Mouse (Mus musculus) G1E (cell line): ENCODE results near the gene Kcnh7. TPM values are rescaled to one million over a fixed set of nuclear protein-coding genes. Genes with fewer than 3 reads are reported as not detected.

Experiments
- ATAC-seq: 2 replicates; pipeline ENCODE4 v1.8.0; 2016; ENCODE audit warnings: mild to moderate bottlenecking; ENCODE audit not compliant: insufficient number of reproducible peaks, poor library complexity, low FRiP score, severe bottlenecking; ENCODE audit errors: extremely low read depth
- DNase-seq: peaks from one replicate; pipeline ENCODE4 v3.0.0; 2012; ENCODE audit warnings: low spot score
- H3K27me3 ChIP-seq: 2 replicates; pipeline ENCODE4 v1.6.1; 2012; ENCODE audit warnings: mild to moderate bottlenecking, low read length, inconsistent platforms; ENCODE audit not compliant: insufficient read depth
- H3K36me3 ChIP-seq: replicated peaks from 2 replicates; pipeline ENCODE3; 2012; ENCODE audit warnings: mild to moderate bottlenecking, inconsistent platforms
- H3K4me1 ChIP-seq: 2 replicates; pipeline ENCODE4 v1.6.1; 2012; ENCODE audit warnings: low read depth, low read length, inconsistent platforms, mixed read lengths; ENCODE audit not compliant: insufficient read depth
- H3K4me3 ChIP-seq: 2 replicates; pipeline ENCODE4 v1.5.1; 2012; ENCODE audit warnings: low read depth, mild to moderate bottlenecking, inconsistent platforms, low read length, moderate library complexity, mixed read lengths
- H3K9me3 ChIP-seq: replicated peaks from 2 replicates; pipeline ENCODE4 v1.6.1; 2012; ENCODE audit warnings: inconsistent platforms
- CTCF ChIP-seq: IDR thresholded peaks from 2 replicates; pipeline ENCODE4 v1.5.1; 2012; ENCODE audit warnings: low read depth, low read length, inconsistent platforms, mixed read lengths
- GATA1 ChIP-seq: IDR thresholded peaks from 2 replicates; pipeline ENCODE4 v1.6.1; 2012; ENCODE audit warnings: borderline replicate concordance, low read length, inconsistent platforms, mixed read lengths
- GATA2 ChIP-seq: IDR thresholded peaks from 2 replicates; pipeline ENCODE4 v1.6.1; 2012; ENCODE audit warnings: low read depth, low read length, inconsistent platforms, borderline replicate concordance
- POLR2AphosphoS5 ChIP-seq: IDR thresholded peaks from 2 replicates; pipeline ENCODE4 v1.6.1; 2012; ENCODE audit warnings: low read depth, low read length, inconsistent platforms; ENCODE audit not compliant: insufficient replicate concordance
- TAL1 ChIP-seq: conservative IDR thresholded peaks from 2 replicates; pipeline ENCODE4 v1.6.1; 2012; ENCODE audit warnings: low read depth, low read length, inconsistent platforms, mixed read lengths
- polyA plus RNA-seq: library from polyadenylated mRNA; stranded (reverse); fragments of >175 nt; gene quantifications from 2 replicates; pipeline ENCODE4 v1.2.3, GENCODE M21; 2012
- total RNA-seq, 2 experiments: library from RNA; stranded (forward) in 1 of 2; stranded (reverse) in 1 of 2; fragments of 200-1000 nt in 1 of 2; fragments of >200 nt in 1 of 2; fragmentation: Nextera tagmentation in 1 of 2; gene quantifications; 2 replicates each; pipeline ENCODE4 v1.2.3; 2014 to 2017

Kcnh7 gene
- total and polyA plus RNA-seq, 3 experiments: 0.11 TPM; not detected in 2

DNA sequence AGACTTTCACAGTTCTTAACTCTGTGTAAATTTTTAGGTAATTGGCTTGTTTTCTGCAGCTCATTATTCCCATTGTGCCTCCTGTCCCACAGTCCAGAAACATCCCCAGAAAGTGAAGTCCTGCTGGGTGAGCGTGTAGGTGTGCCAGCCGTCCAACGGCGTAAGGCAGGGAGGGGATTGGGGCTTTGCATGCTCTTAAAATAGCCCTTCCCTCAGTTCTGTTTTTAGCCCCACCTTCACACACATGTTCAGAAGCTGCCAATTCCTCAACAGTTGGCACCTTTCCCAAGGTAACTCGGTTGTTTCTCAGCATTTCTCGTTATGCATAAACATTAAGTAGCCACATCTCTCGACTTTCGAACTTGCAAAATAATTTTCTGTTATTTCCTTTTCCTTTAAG lies 502.4 kb downstream of the Kcnh7 start:
- peaks cover 5% of the 10 kb centered on the region for H3K36me3 ChIP-seq
- DNase-seq (no peak), ATAC-seq (no peak)
- TF ChIP-seq GATA2 (no peak), CTCF (no peak), POLR2AphosphoS5 (no peak)
- peaks cover 11% of the 10 kb centered on the region for H3K4me1 ChIP-seq
- H3K27me3 ChIP-seq: no peaks in the 10 kb centered on the region
- H3K9me3 ChIP-seq: no peaks in the 10 kb centered on the region
- no peak overlapping the region for H3K4me3 ChIP-seq

DNA sequence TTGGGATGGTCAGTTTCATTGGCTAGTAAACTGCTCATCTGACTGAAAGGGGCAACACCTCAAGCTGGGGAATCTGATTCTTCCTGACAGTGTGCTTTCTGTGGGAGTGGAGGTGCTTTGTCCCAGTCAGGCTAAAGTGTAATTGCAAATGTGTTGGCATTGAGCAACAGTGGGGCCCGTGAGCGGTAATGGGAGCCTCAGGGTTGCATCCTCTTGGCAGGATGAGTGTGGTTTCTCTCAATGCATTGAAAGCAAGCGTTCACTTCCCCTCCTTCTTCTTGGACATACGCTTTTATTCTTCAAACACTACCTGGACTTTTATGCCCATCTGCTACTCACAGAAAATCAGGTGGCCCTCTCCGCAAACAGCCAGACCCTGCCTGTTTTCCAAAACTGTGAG lies 511.3 kb downstream of the Kcnh7 start:
- DNase-seq (no peak), ATAC-seq (no peak)
- Histone ChIP-seq H3K27me3 (no peaks in the 10 kb centered on the region), H3K9me3 (no peaks in the 10 kb centered on the region), H3K4me3 (no peak overlapping the region), H3K4me1 (peaks cover 7% of the 10 kb centered on the region; the same call in 1 of the 2 replicates), H3K36me3 (peaks cover 4% of the 10 kb centered on the region)
- TF ChIP-seq GATA1 (no peak), TAL1 (no peak), CTCF (no peak), POLR2AphosphoS5 (no peak), GATA2 (no peak)

DNA sequence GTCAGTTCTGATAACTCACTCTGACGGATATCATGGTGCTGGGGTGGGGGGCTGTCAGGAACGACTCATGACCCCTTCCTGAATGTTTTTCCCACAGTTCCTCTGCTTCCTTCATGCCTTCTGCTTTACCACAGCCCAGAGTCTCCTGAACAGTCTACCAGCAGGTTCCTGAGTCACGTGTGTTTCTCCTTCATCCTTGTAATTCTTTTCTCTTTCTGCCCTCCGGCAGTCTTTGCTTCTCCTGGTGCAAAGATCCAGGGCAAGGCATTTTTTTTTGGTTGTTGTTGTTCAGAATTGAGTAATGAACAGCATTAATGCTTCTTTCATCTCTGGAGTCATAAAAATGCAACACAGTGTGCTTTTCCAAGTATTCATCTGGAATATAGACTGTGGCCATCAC lies 513.3 kb downstream of the Kcnh7 start:
- H3K36me3 ChIP-seq: peaks cover 4% of the 10 kb centered on the region
- TF ChIP-seq GATA1: no peak
- no peak for TF ChIP-seq GATA2
- no peak for TF ChIP-seq TAL1
- TF ChIP-seq CTCF: no peak
- TF ChIP-seq POLR2AphosphoS5: no peak
- H3K27me3 ChIP-seq: no peaks in the 10 kb centered on the region
- DNase-seq: no peak
- no peaks in the 10 kb centered on the region for H3K9me3 ChIP-seq
- H3K4me3 ChIP-seq: no peak overlapping the region
- no peak for ATAC-seq
- peaks cover 7% of the 10 kb centered on the region; the same call in 1 of the 2 replicates for H3K4me1 ChIP-seq

DNA sequence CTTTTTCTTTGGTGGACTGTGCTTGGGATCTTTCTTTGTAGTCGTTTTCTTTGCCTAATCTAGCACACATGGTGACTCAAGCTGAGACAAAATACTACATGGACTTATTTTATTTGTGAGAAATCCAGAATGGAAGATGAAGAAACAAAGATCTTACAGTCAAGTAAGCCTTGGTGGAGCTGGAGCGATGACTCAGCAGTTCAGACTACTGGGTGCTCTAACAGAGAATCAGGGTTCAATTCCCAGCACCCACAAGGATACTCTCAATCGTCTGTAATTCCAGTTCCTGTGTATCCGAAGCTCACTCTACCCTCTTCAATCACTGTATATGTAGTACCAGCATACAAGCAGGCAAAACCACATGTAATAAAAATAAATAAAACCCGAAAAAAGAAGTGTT lies 513.8 kb downstream of the Kcnh7 start:
- H3K36me3 ChIP-seq: peaks cover 4% of the 10 kb centered on the region
- DNase-seq: no peak
- peaks cover 7% of the 10 kb centered on the region; the same call in 1 of the 2 replicates for H3K4me1 ChIP-seq
- no peaks in the 10 kb centered on the region for H3K9me3 ChIP-seq
- no peak overlapping the region for H3K4me3 ChIP-seq
- H3K27me3 ChIP-seq: no peaks in the 10 kb centered on the region
- no peak; the same call in 1 of the 2 replicates for ATAC-seq
- TF ChIP-seq POLR2AphosphoS5 (no peak), GATA2 (no peak)

DNA sequence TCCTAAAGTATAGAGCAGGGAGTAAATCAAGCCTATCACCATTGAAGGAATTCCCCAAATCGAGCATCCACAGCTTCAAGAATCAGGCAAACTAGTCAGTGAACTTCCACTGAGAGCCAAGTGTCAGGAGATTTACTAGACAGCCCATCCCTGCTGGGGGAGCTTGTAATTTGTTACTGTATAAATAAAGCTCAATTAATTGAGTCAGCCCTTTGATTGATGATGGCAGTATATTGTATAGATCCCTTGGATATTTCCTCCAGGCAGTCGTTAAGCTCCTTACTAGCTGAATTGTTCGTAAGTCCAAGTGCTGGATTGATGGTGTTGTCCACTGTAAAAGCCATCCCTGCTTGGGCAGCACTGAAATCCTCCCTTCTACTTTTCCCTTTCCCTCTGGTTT lies 514.2 kb downstream of the Kcnh7 start:
- H3K27me3 ChIP-seq: no peaks in the 10 kb centered on the region
- no peak overlapping the region for H3K4me3 ChIP-seq
- ATAC-seq (no peak), DNase-seq (no peak)
- H3K36me3 ChIP-seq: peaks cover 4% of the 10 kb centered on the region
- TF ChIP-seq GATA2: no peak
- TF ChIP-seq POLR2AphosphoS5: no peak
- TF ChIP-seq CTCF: no peak
- TF ChIP-seq TAL1: no peak
- TF ChIP-seq GATA1: no peak
- peaks cover 10% of the 10 kb centered on the region for H3K4me1 ChIP-seq
- no peaks in the 10 kb centered on the region for H3K9me3 ChIP-seq

DNA sequence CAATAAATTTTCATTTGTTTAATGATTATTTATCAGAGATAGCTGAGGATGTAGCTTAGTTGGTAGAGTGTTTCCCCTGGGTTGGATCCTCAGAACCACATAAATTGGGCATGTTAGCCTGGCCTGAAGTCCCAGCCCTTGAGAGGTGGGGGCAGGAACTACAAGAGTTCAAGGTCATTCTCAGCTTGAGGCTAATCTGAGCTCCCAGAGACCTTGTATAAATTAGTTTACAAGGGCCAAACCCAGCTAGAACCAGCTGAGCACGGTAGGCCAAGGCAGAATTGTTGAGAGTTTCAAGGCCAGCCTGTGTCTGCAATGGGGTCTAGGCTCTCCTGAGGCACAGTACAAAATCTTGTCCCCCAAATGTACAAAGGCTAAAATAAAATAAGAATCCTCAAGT lies 518.6 kb downstream of the Kcnh7 start:
- TF ChIP-seq TAL1 (no peak), CTCF (no peak), POLR2AphosphoS5 (no peak), GATA2 (no peak), GATA1 (no peak)
- DNase-seq (no peak), ATAC-seq (no peak)
- no peak overlapping the region for H3K4me3 ChIP-seq
- H3K9me3 ChIP-seq: no peaks in the 10 kb centered on the region
- H3K4me1 ChIP-seq: peaks cover 19% of the 10 kb centered on the region
- H3K27me3 ChIP-seq: no peaks in the 10 kb centered on the region
- H3K36me3 ChIP-seq: no peaks in the 10 kb centered on the region

DNA sequence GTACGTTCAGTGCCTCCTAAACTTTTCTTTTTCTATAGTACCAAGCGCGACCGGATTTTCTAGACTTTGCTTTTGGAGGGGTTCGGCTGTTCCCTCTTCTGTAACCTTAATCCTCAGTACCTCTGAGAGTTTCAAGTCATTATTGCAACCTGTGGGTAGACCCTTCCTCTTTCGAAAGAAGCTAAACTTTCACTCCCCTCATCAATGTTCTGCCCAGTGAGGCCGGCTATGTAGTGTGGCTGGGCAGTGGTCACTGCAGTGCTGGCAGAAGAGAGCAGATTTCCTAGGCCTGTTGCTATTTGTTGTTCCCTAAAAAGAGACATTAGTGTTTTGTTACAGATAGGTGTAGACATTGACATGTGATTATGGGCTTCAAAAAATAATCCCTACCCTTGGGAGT lies 519.2 kb downstream of the Kcnh7 start:
- peaks cover 17% of the 10 kb centered on the region for H3K4me1 ChIP-seq
- H3K9me3 ChIP-seq: no peaks in the 10 kb centered on the region
- TF ChIP-seq TAL1 (no peak), POLR2AphosphoS5 (no peak)
- no peaks in the 10 kb centered on the region for H3K27me3 ChIP-seq
- DNase-seq: no peak
- no peak for ATAC-seq
- H3K36me3 ChIP-seq: no peaks in the 10 kb centered on the region
- peak overlapping the region; percentile 96; the same call in 1 of the 2 replicates for H3K4me3 ChIP-seq
